Mouse (Mus musculus): Measurements from ENCODE around the gene Fryl. TPM values are rescaled to one million over a fixed set of nuclear protein-coding genes. Genes with fewer than 3 reads are reported as not detected.

Gene Fryl
- polyA plus RNA-seq, 1 experiment, result 69.8 TPM

GRCm38 (mm10) chr5:73218065-73218464, 38.4 kb downstream of the Fryl start:
- no peak for TF ChIP-seq CTCF (IDR thresholded peaks at IDR 0.05; ENCODE audit: borderline replicate concordance, extremely low read depth, insufficient read depth, insufficient read length)
- TF ChIP-seq POLR2A (IDR thresholded peaks at IDR 0.05; ENCODE audit: borderline replicate concordance, extremely low read depth, insufficient read depth, insufficient read length, poor library complexity, severe bottlenecking), result no peak
- DNase-seq (ENCODE audit: low read depth), result no peak

- DNase-seq (ENCODE audit: low read depth), result no peak
- TF ChIP-seq CTCF (IDR thresholded peaks at IDR 0.05; ENCODE audit: borderline replicate concordance, extremely low read depth, insufficient read depth, insufficient read length), result no peak
- TF ChIP-seq POLR2A (IDR thresholded peaks at IDR 0.05; ENCODE audit: borderline replicate concordance, extremely low read depth, insufficient read depth, insufficient read length, poor library complexity, severe bottlenecking), result no peak
Measured at GRCm38 (mm10) chr5:73217116-73217515, 39.3 kb downstream of the Fryl start.

- TF ChIP-seq POLR2A (IDR thresholded peaks at IDR 0.05; ENCODE audit: borderline replicate concordance, extremely low read depth, insufficient read depth, insufficient read length, poor library complexity, severe bottlenecking) (no peak), CTCF (IDR thresholded peaks at IDR 0.05; ENCODE audit: borderline replicate concordance, extremely low read depth, insufficient read depth, insufficient read length) (no peak)
- no peak for DNase-seq (ENCODE audit: low read depth)
Measured at GRCm38 (mm10) chr5:73216014-73216413, 40.4 kb downstream of the Fryl start.

- DNase-seq (ENCODE audit: low read depth), result no peak
Measured at GRCm38 (mm10) chr5:73212446-73212845, 44.0 kb downstream of the Fryl start.

GRCm38 (mm10) chr5:73211961-73212360, 44.5 kb downstream of the Fryl start:
- no peak for TF ChIP-seq CTCF (IDR thresholded peaks at IDR 0.05; ENCODE audit: borderline replicate concordance, extremely low read depth, insufficient read depth, insufficient read length)
- no peak for TF ChIP-seq POLR2A (IDR thresholded peaks at IDR 0.05; ENCODE audit: borderline replicate concordance, extremely low read depth, insufficient read depth, insufficient read length, poor library complexity, severe bottlenecking)
- DNase-seq (ENCODE audit: low read depth), result no peak

More at GRCm38 (mm10) chr5:73212446-73212845, 44.0 kb downstream of the Fryl start:
- TF ChIP-seq CTCF (IDR thresholded peaks at IDR 0.05; ENCODE audit: borderline replicate concordance, extremely low read depth, insufficient read depth, insufficient read length) (no peak), POLR2A (IDR thresholded peaks at IDR 0.05; ENCODE audit: borderline replicate concordance, extremely low read depth, insufficient read depth, insufficient read length, poor library complexity, severe bottlenecking) (no peak)

GRCm38 (mm10) chr5:73210971-73211315, 45.5 kb downstream of the Fryl start:
- no peak for DNase-seq (ENCODE audit: low read depth)
- TF ChIP-seq POLR2A (IDR thresholded peaks at IDR 0.05; ENCODE audit: borderline replicate concordance, extremely low read depth, insufficient read depth, insufficient read length, poor library complexity, severe bottlenecking), result no peak
- no peak for TF ChIP-seq CTCF (IDR thresholded peaks at IDR 0.05; ENCODE audit: borderline replicate concordance, extremely low read depth, insufficient read depth, insufficient read length)

- DNase-seq (ENCODE audit: low read depth), result no peak
- no peak for TF ChIP-seq POLR2A (IDR thresholded peaks at IDR 0.05; ENCODE audit: borderline replicate concordance, extremely low read depth, insufficient read depth, insufficient read length, poor library complexity, severe bottlenecking)
Measured at GRCm38 (mm10) chr5:73210127-73210970, 46.1 kb downstream of the Fryl start.

- TF ChIP-seq POLR2A (IDR thresholded peaks at IDR 0.05; ENCODE audit: borderline replicate concordance, extremely low read depth, insufficient read depth, insufficient read length, poor library complexity, severe bottlenecking) (no peak), CTCF (IDR thresholded peaks at IDR 0.05; ENCODE audit: borderline replicate concordance, extremely low read depth, insufficient read depth, insufficient read length) (no peak)
- DNase-seq (ENCODE audit: low read depth), result peak; percentile 74
Measured at GRCm38 (mm10) chr5:73209201-73210096, 47.0 kb downstream of the Fryl start.

- TF ChIP-seq POLR2A (IDR thresholded peaks at IDR 0.05; ENCODE audit: borderline replicate concordance, extremely low read depth, insufficient read depth, insufficient read length, poor library complexity, severe bottlenecking) (no peak), CTCF (IDR thresholded peaks at IDR 0.05; ENCODE audit: borderline replicate concordance, extremely low read depth, insufficient read depth, insufficient read length) (no peak)
- DNase-seq (ENCODE audit: low read depth), result no peak
Measured at GRCm38 (mm10) chr5:73208645-73209044, 47.8 kb downstream of the Fryl start.

GRCm38 (mm10) chr5:73206722-73207121, 49.7 kb downstream of the Fryl start:
- no peak for DNase-seq (ENCODE audit: low read depth)

GRCm38 (mm10) chr5:73205996-73206629, 50.3 kb downstream of the Fryl start:
- TF ChIP-seq CTCF (IDR thresholded peaks at IDR 0.05; ENCODE audit: borderline replicate concordance, extremely low read depth, insufficient read depth, insufficient read length) (no peak), POLR2A (IDR thresholded peaks at IDR 0.05; ENCODE audit: borderline replicate concordance, extremely low read depth, insufficient read depth, insufficient read length, poor library complexity, severe bottlenecking) (no peak)
- DNase-seq (ENCODE audit: low read depth), result no peak

More at GRCm38 (mm10) chr5:73206722-73207121, 49.7 kb downstream of the Fryl start:
- TF ChIP-seq CTCF (IDR thresholded peaks at IDR 0.05; ENCODE audit: borderline replicate concordance, extremely low read depth, insufficient read depth, insufficient read length), result no peak
- TF ChIP-seq POLR2A (IDR thresholded peaks at IDR 0.05; ENCODE audit: borderline replicate concordance, extremely low read depth, insufficient read depth, insufficient read length, poor library complexity, severe bottlenecking), result no peak

All from brain, embryonic 14.5 days (tissue).